Mouse (Mus musculus) embryonic facial prominence, embryonic 14.5 days (tissue): ENCODE measurements at regions not wholly inside any gene's neighbourhood (a gene's known extent, or its start where the extent isn't known, plus 50 kb on each side); places are given as distances from the start of the nearest gene placed in this dataset.

ENCODE experiments used
- ATAC-seq: fragments of 200-750 bp; cut with Nextera tagmentation; 2 replicates; pipeline ENCODE4 v1.8.0; 2017; ENCODE audit warnings: low read depth, moderate number of reproducible peaks, moderate TSS enrichment
- DNase-seq: peaks from one replicate; pipeline ENCODE4 v3.0.0-alpha.2; 2015; ENCODE audit warnings: low spot score
- H3K27ac ChIP-seq: fragments of 300-500 bp; sonication (generic); replicated peaks from 2 replicates; pipeline ENCODE4 v1.5.1; 2014; ENCODE audit warnings: low read depth, mild to moderate bottlenecking, low read length, moderate library complexity
- H3K27me3 ChIP-seq: fragments of 300-500 bp; sonication (generic); replicated peaks from 2 replicates; pipeline ENCODE4 v1.6.1; 2014; ENCODE audit warnings: low read length; ENCODE audit not compliant: control insufficient read depth, insufficient read depth
- H3K36me3 ChIP-seq: fragments of 300-500 bp; sonication (generic); 2 replicates; pipeline ENCODE4 v1.6.1; 2014; ENCODE audit warnings: low read length, mixed read lengths; ENCODE audit not compliant: control insufficient read depth, insufficient read depth
- H3K4me1 ChIP-seq: fragments of 300-500 bp; sonication (generic); 2 replicates; pipeline ENCODE4 v1.6.1; 2014; ENCODE audit warnings: antibody characterized with exemption, low read length; ENCODE audit not compliant: control insufficient read depth, insufficient read depth
- H3K4me2 ChIP-seq: fragments of 300-500 bp; sonication (generic); 2 replicates; pipeline ENCODE4 v1.6.1; 2014; ENCODE audit warnings: low read depth, mild to moderate bottlenecking, low read length, moderate library complexity, mixed read lengths
- H3K4me3 ChIP-seq: fragments of 300-500 bp; sonication (generic); 2 replicates; pipeline ENCODE4 v1.5.1; 2014; ENCODE audit warnings: low read depth, mild to moderate bottlenecking, low read length
- H3K9ac ChIP-seq: fragments of 300-500 bp; sonication (generic); 2 replicates; pipeline ENCODE4 v1.6.1; 2014; ENCODE audit warnings: low read depth, mild to moderate bottlenecking, low read length, moderate library complexity, mixed read lengths
- H3K9me3 ChIP-seq: fragments of 300-500 bp; sonication (generic); 2 replicates; pipeline ENCODE4 v1.6.1; 2016; ENCODE audit warnings: low read length; ENCODE audit not compliant: control insufficient read depth
- WGBS: fragments of 180-500 bp; shearing (Covaris S2); extraction: QIAGEN DNeasy Blood & Tissue Kit; methylation state at CpG from one replicate; pipeline ENCODE4 v1.1.7; 2014; 5-methylcytosine and 5-hydroxymethylcytosine counted together

GRCm38 (mm10) chr14:119966666-119967065, 75.6 kb downstream of the Oxgr1 start:
- Histone ChIP-seq H3K9ac (no peak overlapping the region), H3K27me3 (no peaks in the 10 kb centered on the region), H3K27ac (no peak overlapping the region), H3K4me1 (no peaks in the 10 kb centered on the region), H3K4me3 (no peak overlapping the region), H3K9me3 (no peaks in the 10 kb centered on the region), H3K36me3 (no peaks in the 10 kb centered on the region), H3K4me2 (no peak overlapping the region)
- DNase-seq (no peak), ATAC-seq (no peak)
- WGBS: 91% methylated on average over 5 of the region's 5 CpGs

- 78% methylated on average over 11 of the region's 11 CpGs for WGBS
- H3K4me3 ChIP-seq: no peak overlapping the region
- H3K4me1 ChIP-seq: no peaks in the 10 kb centered on the region
- H3K9me3 ChIP-seq: no peaks in the 10 kb centered on the region
- no peaks in the 10 kb centered on the region for H3K36me3 ChIP-seq
- H3K9ac ChIP-seq: no peak overlapping the region
- H3K27ac ChIP-seq: no peak overlapping the region
- H3K27me3 ChIP-seq: no peaks in the 10 kb centered on the region
- DNase-seq: no peak
- H3K4me2 ChIP-seq: no peak overlapping the region
- ATAC-seq: no peak
Observed at GRCm38 (mm10) chr14:119965842-119966483, 76.3 kb downstream of the Oxgr1 start.

- WGBS: 69% methylated on average over 3 of the region's 3 CpGs
- Histone ChIP-seq H3K4me3 (no peak overlapping the region), H3K9ac (no peak overlapping the region)
Observed at GRCm38 (mm10) chr14:119963741-119964140, 78.5 kb downstream of the Oxgr1 start.

GRCm38 (mm10) chr14:119953861-119954260, 88.4 kb downstream of the Oxgr1 start:
- Histone ChIP-seq H3K27me3 (no peaks in the 10 kb centered on the region), H3K4me3 (no peak overlapping the region), H3K4me1 (no peaks in the 10 kb centered on the region), H3K4me2 (no peak overlapping the region), H3K9ac (no peak overlapping the region), H3K36me3 (no peaks in the 10 kb centered on the region), H3K27ac (no peak overlapping the region), H3K9me3 (no peaks in the 10 kb centered on the region)
- DNase-seq (no peak), ATAC-seq (no peak)
- 89% methylated on average over 14 of the region's 14 CpGs for WGBS

More at GRCm38 (mm10) chr14:119963741-119964140, 78.5 kb downstream of the Oxgr1 start:
- no peak for ATAC-seq
- Histone ChIP-seq H3K4me1 (no peaks in the 10 kb centered on the region), H3K27ac (no peak overlapping the region), H3K4me2 (no peak overlapping the region), H3K9me3 (no peaks in the 10 kb centered on the region), H3K27me3 (no peaks in the 10 kb centered on the region), H3K36me3 (no peaks in the 10 kb centered on the region)
- no peak for DNase-seq

- WGBS: 70% methylated on average over 10 of the region's 10 CpGs
- no peaks in the 10 kb centered on the region for H3K36me3 ChIP-seq
Observed at GRCm38 (mm10) chr14:119952877-119953624, 89.2 kb downstream of the Oxgr1 start.

More at GRCm38 (mm10) chr14:119952877-119953624, 89.2 kb downstream of the Oxgr1 start:
- no peak overlapping the region for H3K9ac ChIP-seq
- ATAC-seq (0 out of 2 replicates have a peak, but pooled peaks have one; percentile 22), DNase-seq (no peak)
- no peak overlapping the region for H3K4me2 ChIP-seq
- H3K4me1 ChIP-seq: no peaks in the 10 kb centered on the region
- no peaks in the 10 kb centered on the region for H3K9me3 ChIP-seq
- no peak overlapping the region for H3K4me3 ChIP-seq
- no peaks in the 10 kb centered on the region for H3K27me3 ChIP-seq
- H3K27ac ChIP-seq: no peak overlapping the region
